Mouse (Mus musculus) lung, postnatal 0 days (tissue): ENCODE results near the gene Tenm3.

Experiments
- CTCF ChIP-seq: IDR thresholded peaks from 2 replicates; pipeline ENCODE4 v1.5.1; 2016; ENCODE audit warnings: antibody characterized with exemption, mild to moderate bottlenecking
- EP300 ChIP-seq: IDR thresholded peaks from 2 replicates; pipeline ENCODE4 v1.6.1; 2016; ENCODE audit warnings: antibody characterized with exemption, mild to moderate bottlenecking, control low read depth

DNA sequence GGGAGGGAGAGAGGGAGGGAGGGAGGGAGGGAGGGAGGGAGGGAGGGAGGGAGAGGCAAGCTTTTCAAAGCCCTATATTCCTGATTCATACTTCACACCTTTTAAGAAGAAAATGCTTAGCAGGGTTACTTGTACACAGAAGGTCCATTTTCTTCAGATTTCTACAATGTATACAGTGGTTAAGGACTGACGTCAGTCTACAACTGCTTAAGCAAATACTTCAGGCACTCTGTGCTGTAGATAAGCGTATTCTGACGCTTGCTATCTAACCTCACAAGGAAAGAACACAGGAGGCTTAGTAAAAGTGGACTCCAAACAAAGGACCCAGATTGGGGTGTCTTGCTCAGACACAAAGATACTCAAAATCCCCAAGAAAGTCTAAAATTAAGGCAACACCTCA is 34.6 kb downstream of the Tenm3 start:
- TF ChIP-seq CTCF (no peak), EP300 (no peak)
